Mouse (Mus musculus) c-Kit-positive CD71-positive TER-119-negative erythroid progenitor cells, embryonic 14.5 days (primary cell): ENCODE data around the gene Ddx11.
A peak's percentile ranks its signal among the peaks of the same experiment; 100 is the strongest.

Experiments
- DNase-seq: peaks from one replicate; pipeline ENCODE4 v3.0.0-alpha.2; 2013; ENCODE audit warnings: low read depth

Gene Ddx11

DNA sequence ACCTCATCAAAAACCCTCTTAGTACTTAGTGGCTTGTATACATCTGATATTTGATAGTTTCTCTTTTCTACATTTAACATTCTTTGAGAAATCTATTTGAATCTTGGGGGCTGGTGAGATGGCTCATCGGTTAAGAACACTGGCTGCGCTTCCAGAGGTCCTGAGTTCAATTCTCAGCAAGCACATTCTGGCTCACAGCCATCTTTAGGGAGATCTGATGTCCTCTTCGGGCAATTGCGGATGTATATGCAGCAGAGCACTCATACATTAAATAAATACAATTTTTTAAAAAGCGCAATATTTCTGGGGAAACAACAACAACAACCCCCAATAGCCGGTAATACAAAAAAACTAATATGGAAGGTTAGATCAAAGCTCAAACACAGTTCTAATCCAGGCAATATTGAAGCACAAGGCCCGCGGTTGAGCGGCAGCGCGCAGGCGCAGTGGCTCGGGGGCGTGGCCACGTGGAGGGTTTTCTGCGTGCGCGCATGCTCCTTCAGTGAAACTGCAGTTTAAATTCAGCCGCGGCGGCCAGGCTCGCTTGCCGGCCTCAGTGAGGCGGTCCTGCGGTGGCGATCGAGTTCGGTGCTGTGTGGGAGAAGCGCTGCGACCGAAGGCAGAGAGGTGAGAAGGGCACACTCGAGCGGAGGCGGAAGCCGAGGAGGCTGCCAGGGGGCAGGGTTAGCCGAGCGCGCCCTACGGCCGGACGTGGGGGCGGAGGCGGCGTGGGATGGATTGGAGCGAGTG lies at the start of gene Ddx11:
Ddx11 (plus strand) TSS at position 455 of the 750 bp plus-strand sequence.
- DNase-seq = peak; percentile 84

DNA sequence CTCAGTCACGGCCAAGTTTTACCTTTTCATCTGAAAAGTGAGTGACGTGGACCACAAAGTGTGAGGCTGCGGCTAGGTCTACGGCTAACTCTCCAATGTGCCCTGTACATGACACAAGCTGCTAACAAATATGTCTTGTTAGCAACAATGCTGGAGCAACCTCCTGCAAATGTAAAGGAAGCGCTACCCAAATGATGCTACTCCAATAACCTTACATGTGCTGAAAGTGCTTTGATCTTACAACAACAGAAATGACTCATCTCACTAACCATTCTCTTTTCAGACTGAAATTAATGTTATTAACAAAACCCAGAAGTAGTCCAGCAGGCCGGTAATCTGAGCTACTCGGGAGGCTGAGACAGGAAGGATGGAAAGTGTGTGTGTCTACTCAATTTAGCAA lies 49.3 kb upstream of the Ddx11 start:
- no peak for DNase-seq

DNA sequence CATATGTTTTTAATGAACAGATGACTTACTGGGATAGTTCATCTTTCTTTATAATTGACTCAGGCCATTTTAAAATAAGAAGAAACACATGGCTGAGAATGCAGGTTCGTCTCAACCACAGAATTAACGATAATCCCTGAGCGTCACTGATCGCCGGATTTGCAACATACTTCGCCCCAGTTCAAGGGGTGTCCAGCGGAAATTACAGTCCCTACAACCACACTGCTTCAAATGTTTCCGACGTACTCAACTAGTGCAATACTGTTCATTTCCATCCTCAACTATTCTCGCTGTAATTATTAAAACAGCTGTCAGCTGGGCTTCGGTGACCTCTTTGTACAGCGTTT lies 47.5 kb upstream of the Ddx11 start:
- no peak for DNase-seq

DNA sequence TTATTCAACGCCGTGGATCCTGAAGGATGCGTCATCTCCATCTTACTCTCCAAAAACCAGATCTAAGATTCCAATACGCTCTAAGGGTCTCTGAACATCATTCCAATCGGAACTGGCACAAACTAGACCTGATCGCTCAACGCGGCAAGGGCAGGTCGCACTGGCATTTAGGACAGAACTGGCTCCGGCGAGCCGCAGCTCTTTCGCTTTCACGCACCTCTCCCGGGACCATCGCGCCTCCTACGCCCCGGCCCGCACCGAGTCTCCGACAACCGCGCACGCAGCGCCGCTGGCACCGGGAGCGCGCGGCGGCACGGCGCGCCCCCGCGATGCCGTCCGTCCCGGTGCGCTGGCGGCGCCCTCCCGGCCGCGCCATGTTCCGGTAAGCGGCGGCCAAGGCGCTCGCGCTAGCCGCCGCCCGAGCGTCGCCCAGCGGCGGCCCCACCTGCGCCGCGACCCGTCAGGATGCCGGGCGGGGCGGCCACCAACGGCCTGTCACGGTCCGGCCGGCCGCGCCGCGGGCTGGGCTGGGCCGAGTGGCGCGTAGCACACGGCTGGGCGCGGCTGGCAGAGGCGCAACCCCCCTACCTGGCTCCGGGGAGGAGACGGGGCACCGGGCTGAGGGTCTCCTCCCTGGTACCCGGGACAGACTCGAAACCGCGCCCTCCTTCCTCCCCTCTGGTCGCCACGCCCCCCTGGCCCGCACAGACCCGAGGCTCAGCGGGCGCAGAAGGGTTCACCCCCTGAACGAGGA lies 47.0 kb upstream of the Ddx11 start:
- no peak for DNase-seq

DNA sequence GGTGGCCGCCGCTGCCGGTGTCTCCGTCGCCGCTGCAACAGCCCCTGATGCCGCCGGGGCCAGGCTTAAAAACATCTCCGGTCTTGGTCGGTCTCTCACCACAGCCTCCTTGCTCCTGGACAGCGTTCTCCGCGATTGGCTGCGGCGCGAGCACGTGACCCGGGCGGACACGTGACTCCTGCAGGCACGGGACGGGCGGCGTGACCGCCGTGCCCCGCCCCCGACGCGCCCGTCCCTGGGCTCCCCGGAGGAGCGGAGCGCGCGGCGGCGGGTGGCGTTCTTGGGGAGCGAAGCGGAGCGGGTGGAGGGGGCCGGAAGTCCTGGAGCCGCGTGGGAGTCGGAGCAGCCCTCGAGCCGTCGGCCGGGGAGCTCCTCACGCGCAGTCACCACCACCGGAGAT lies 46.4 kb upstream of the Ddx11 start, which contains the start of gene Ankrd12:
Ankrd12 (minus strand) TSS at position 156 of the 400 bp plus-strand sequence.
- peak; percentile 90 for DNase-seq

DNA sequence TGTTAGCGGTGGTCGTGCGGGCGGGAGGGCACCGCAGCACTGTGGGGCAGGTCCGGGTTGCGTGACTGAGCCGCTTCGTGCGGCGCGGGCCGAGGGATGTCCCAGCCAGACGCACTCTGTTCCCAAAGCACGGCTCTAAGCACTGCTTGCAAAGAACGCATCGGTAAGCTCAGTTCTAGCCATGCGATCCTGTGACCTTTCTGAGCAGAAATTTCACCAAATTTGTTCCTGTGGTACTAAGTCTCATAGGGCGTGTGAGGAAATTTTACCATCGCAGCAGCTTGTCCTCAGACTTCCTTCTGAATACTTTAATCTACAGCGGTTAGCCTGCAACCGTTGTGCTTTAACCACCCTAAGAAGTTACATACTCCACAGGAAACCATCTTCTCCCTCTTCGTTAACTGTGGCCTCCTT lies 45.9 kb upstream of the Ddx11 start:
- DNase-seq = no peak

DNA sequence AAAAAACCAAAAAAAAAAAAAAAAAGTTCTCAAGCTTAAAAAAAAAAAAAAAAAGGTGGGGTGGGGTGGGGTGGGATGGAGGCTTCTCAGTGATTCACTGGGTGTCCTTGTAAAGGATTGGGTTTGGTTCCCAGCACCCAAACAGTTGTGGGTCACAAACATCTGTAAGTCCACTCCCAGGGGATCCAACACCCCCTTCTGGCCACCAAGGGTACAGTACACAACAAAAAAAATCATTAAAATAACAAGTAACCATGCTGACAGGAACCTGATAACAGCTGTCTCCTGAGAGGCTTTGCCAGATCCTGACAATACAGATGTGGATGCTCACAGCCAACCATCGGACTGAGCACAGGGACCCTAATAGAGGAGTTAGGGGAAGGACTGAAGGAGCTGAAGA lies 38.8 kb upstream of the Ddx11 start:
- no peak for DNase-seq

DNA sequence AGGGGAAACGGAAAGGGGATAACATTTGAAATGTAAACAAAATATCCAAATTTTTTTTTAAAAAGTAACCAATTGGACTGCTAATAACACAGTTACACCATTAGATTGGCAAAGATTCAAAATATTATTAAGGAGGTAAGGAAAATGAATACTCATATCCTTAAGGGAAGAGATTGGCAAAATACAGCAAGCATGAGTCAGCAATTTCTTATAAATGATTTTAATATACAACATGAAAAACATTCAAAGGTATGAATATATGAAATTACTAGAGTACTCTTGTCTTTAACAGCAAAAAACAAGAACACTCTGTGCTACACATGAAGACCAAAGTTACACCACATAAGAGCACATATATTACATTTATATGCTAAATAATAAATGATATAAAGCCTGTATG lies 38.3 kb upstream of the Ddx11 start:
- DNase-seq = no peak

DNA sequence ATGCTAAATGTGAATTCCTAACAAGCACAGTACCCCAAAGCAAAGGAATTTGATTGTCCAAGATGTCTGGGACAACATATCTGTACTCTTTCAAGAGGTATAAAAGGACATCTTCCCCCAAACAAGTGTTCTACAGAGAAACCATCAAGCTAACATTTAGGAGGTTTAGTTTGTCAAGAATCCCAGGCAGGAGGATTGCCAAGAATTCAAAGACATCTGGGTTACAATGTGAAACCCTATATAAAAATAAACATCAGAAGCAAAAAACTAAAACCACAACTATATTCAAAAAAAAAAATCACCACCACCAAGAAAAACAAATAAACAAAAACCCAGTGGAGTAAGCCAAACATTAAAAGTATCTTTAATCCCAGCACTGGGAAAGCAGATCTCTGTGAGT lies 33.1 kb upstream of the Ddx11 start:
- no peak for DNase-seq

DNA sequence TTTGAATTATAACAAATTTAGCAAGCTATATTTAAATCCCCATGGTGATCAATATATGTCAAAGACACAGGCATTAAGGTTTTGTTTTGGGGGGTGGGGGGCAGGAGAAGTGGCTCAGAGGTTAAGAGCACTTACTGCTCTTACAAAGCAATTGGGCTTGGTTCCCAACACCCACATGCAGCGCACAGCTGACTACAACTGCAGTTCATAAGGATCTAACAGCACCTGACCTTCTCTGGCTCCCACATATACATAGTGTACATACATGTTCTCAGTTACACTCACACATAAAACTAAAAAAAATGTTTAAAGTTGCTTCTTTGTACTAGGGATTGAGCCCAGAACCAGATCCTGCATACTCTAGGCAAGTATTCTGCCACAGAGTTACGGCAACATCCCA lies 31.9 kb upstream of the Ddx11 start:
- no peak for DNase-seq

DNA sequence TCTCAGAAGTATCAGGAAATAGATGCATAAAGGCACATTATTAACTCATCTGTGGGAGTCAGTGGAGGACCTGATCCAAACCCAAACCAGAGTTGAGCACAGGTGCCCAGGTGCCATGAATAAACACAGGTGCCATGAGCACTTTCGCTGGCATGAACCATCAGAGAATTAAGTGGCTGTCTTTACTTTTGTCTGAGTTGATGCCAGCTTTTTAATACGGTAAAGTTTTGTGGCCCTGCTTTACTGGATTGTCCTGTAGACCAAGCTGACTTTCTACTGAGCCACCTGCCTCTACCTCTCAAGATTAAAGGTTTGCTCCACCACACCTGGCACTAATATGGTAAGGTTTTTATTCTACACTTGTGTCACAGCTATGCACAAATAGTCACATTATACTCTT lies 31.3 kb upstream of the Ddx11 start:
- no peak for DNase-seq

DNA sequence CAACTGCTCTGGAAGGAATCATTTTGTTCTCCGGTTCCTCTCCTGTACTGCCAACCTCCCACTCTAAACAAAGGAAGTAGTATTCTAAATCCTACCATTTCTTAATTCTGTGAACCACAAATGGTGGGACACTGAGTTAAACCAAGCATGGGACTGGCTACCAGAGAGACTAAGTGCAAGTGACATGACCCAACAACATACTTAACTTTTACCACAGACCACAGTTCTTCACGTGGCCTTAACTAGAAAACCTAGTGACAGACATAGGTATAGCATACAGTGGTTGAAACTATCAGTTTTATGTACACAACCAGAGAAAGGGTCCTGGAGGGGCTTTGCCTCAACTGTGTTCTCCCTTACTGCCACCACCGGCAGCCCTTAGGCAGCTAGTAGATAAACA lies 30.7 kb upstream of the Ddx11 start:
- no peak for DNase-seq

DNA sequence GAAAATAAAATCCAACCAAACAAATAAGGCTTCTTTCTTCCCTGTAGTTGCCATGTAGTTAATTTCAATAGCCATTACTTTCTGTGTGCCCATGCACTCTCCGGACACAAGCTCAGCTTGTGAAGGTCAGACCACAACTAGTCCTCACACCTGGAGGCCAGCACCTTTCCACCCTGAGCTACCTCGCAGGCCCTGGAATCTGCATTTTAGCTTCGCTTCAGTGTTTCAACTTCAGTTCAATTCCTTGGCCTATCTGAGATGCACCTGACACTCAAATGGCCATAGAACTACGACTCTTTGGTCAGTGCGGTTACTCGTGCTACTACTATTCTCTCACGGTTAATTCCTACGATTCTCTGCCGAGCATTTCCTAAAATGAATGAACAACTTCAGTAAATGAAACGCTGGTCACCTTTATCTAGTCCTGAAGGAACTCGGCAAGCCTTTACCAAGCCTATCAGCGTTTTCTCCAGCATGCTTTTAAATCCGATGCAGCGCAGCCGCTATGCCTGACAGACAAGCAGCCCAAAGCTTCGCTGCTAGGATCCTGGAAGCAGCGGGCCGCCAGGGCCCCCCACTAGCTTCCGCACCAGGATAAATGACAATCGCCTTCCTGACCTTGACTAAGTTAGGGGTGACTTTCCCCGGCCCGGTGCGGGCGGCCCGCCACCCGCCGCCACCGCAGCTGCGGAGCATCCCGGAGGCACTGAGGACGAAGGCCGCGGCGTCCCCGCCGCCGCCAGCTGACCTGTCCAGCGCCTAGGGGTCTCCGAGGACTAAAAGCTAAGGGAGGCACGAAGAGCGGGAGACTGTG lies 22.5 kb upstream of the Ddx11 start:
- DNase-seq = no peak

DNA sequence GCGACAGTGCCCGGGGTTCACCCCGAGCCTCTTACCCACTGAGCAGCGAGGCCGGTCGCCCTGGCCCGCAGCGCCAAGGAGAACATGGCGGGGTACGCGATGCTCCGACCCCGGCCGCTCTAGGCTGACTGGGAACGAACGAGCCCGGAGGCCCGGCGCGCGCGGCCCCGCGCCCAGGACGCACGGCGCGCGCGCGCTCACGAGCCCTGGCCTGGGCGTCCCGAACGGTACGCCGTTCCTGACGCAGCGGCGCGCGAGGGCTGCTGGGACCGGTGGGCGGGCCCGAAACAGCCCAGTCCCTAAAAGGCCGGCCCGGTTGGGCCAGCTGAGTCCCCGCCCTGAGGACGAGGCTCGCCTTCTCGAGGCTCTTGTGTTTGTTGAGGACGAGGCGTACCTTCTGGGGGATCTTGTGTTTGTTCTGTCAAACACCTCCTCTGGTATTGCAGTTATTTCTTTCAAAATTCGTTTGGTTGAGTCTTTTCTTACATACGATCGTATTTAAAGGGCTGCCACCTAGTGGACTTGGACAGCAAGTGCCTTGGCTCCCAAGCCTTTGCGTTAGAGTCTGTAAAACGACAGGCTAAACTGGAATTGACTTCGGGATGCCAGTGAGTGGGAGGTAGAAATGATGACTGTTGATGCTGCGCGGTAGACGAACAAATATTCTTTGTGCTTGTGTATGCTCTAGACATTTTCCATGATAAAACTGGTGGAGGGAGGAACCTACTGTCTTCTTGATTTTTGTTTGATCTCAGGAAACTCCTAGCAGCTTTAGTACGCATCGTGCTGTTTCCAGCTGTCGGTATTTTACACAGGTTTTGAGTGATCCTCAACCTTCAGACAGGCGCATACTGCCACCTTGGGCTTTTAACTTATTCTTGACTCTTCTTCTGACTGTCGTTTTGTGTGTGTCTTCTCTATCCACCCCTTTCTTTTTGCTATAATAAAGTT lies 21.7 kb upstream of the Ddx11 start, which contains the start of gene Ndufv2:
Ndufv2 (minus strand) TSS at position 180 of the 951 bp plus-strand sequence.
- peak; percentile 95 for DNase-seq

DNA sequence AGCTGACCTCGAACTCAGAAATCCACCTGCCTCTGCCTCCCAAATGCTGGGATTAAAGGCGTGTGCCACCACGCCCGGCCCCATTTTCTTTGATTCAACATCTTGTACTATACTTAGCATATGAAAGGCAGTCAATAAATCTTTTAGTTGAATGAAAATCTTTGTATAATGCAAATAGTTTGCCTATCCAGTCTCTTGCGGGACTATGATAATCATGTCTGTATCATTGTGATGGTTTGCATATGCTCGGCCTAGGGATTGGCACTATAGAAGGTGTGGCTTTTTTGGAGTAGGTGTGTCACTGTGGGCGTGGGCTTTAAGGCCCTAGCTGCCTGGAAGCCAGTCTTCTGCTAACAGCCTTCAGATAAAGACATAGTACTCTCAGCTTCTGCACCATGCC lies 19.2 kb upstream of the Ddx11 start:
- DNase-seq = no peak

DNA sequence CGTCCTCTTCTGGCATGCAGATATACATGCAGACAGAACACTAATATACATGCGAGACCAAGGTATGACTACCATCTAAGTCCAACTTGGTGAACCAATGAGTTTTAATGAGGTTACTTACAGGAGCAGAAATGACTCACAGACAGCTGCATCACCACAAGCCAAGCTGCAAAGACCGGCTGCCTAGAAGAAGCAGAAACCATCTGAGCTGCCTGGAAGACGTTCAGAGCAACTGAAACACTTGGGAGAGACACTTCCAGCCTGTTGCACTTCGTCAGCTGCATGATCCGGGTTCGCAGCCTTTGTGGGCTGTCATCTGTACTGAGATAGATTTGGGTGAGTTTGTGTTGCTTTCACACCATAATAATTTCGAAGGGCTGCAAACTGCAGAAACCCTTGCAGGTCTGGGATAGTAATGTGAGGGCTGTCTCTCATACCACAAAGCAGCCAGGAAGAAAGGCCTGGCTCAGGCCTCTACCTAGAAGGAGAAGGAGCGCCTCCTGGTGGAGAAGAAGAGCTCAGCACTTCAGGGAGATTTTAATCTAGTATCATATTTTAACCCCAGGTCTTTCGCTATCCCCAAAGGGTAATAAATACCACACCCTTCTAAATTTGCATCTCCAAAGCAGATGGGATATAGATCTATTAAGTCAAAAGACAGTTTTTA lies 16.6 kb upstream of the Ddx11 start:
- DNase-seq = peak; percentile 55

DNA sequence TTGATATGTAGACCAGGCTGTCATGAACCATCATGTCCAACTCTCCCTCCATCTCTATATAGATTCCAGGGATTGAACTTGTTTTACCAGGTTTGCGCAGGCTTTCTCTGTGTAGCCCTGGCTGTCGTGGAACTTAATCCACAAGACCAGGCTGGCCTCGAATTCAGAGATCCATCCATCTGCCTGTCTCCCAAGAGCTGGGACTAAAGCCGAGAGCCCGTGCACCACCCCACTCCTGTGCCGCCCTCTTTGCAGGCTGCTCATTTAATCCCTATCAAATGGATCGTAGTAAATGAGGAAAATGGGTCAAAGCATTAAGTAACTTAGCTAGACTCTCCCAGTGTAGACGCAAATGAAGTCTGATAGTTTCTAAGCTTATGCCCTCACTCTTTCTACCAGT lies 15.9 kb upstream of the Ddx11 start:
- DNase-seq = no peak

DNA sequence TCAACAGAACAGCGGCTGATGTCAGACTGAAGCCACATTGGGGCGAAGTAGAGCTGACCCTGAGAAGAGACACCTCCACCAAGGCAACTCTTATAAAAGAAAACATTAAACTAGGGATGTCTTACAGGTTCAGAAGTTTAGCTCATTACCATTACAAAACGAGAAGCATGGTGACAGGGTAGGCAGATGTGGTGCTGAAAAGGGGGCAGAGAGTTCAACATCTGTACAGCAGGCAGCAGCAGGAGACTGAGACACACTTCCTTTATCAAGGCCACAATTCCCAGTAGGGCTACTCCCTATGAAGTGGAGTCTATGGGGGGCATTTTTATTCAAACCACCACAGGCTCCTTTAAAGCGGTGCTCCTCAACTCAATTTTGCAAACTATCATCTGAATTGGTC lies 15.1 kb upstream of the Ddx11 start:
- no peak for DNase-seq

DNA sequence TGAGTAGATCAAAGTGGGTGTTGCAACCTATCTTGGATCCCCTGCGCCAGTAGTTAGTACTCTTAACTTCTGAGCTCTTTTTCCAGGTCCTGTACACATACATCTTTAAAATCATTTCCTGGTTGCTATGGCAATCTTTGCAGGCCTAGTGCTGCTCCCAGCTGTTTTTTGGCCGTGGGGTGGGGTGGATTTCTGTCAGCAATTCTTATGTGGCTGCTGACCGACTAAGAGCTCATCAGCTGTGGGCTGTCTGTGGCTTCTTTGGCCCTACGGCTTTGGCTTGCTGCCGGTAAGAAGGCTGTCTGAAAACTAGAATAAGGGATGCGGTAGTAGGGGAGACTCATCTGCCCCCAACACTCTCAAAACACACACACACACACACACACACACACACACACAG lies 12.6 kb upstream of the Ddx11 start:
- no peak for DNase-seq

DNA sequence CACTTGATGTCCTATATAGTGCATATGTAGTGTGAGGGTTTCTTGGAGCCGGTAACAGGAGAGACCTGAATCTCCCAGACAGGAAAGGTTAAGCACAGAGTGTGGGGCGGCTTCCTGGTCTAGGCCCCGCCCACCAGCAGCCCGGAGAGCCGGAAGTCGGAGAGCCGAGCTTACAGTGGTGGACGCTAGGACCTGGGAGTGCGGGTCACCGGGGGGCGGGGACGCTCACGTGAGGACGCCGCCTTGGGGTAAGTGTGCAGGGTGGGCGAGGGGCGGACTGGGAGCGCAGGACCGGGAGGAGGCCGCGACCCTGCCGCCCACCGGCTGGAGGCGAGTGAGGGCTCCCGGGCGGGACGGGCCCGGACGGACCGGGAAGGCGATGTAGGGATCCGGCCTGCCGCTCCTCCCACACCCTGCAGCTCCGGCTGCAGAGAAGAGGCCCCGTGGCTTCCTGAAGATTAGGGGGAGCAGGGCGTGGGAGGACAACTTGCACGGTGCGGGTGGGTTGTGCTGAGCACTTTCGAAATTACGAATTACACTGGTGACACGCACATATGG lies 11.8 kb upstream of the Ddx11 start, which contains the start of gene Washc1:
Washc1 (plus strand) TSS at position 144 of the 558 bp plus-strand sequence.
- DNase-seq = peak; percentile 87

DNA sequence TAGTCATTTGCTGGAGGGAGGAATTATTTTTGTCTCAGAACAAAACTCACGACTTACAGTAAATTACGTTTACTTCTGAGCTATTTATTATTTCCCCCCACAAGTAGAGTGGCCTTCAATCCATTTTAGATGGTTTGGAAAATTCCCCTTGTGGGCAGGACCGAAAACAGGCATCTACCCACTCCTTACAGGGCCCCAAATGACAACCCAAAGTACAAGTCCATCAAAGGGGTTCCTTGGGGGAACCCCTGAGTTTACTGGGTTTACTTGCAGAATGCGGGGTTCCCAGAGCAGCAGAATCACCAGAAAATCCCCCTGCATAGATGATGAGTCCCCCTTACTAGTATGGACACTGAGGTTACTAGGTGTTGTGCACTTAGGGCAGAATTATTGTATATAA lies 11.2 kb upstream of the Ddx11 start:
- no peak for DNase-seq
